ENCODE assay signal across 18 mouse cellular contexts in the genomic region with DNA sequence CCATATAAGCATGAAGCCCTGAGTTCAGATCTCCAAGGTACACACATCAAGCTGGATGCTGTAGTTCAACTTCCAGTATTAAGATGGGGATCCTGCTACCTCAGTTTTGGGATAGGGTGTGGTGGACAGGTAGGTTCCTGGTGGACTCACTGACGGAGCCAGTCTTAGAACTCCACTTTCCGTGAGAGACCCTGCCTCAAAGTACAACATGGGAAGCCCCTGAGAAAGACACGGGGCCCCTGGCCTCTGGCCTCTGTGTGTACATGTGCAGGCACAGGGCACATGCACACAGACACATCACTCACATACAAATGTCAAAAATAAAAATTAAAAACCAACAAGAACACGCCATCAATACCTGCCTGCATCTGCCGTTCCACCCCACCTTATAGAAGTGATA.
"Had no signal": no experiment of that assay in that cellular context is flagged by ENCODE, and none has a peak within 500 bp of the region (broad histone marks: within the 10 kb centered on the region; RNA-seq: fewer than 3 reads in every experiment).

No protein-coding gene starts in this region.

- ATAC-seq: midbrain, embryonic 16.5 days had no signal

- H3K4me2 ChIP-seq: lung, embryonic 14.5 days; midbrain, embryonic 12.5 days; neural tube, embryonic 13.5 days; neural tube, embryonic 15.5 days had no signal

- H3K4me3 ChIP-seq: midbrain, embryonic 10.5 days; midbrain, embryonic 12.5 days; myocyte; neural tube, embryonic 13.5 days; neural tube, embryonic 15.5 days had no signal

- H3K36me3 ChIP-seq: midbrain, embryonic 12.5 days; neural tube, embryonic 13.5 days; neural tube, embryonic 15.5 days had no signal

- H3K27me3 ChIP-seq: midbrain, embryonic 12.5 days; neural tube, embryonic 13.5 days; neural tube, embryonic 15.5 days had no signal

- H3K4me1 ChIP-seq: midbrain, embryonic 10.5 days; midbrain, embryonic 12.5 days; neural tube, embryonic 15.5 days had no signal

- DNase-seq: lung, adult 18-20 months; midbrain, embryonic 14.5 days; retina, postnatal 1 day; right cerebral cortex, adult 18-20 months; right cerebral cortex, postnatal 25 days; right cerebral cortex, postnatal 4 days; spleen, adult 18-20 months; thymus, adult 18-20 months; thymus, postnatal 14 days; thymus, postnatal 36 days had no signal

- H3K9ac ChIP-seq: liver, embryonic 14.5 days; lung, embryonic 14.5 days; midbrain, embryonic 12.5 days; neural tube, embryonic 13.5 days; neural tube, embryonic 15.5 days had no signal

- H3K9me3 ChIP-seq: midbrain, embryonic 10.5 days; midbrain, embryonic 12.5 days; neural tube, embryonic 13.5 days; neural tube, embryonic 15.5 days had no signal

- H3K27ac ChIP-seq: liver, embryonic 14.5 days; midbrain, embryonic 10.5 days; midbrain, embryonic 12.5 days; neural tube, embryonic 13.5 days; neural tube, embryonic 15.5 days had no signal
